Mouse (Mus musculus) CH12.LX (cell line): ENCODE measurements around the gene Cnr1.

Experiments
- CTCF ChIP-seq, 2 experiments: IDR thresholded peaks in 1 of 2; conservative IDR thresholded peaks in 1 of 2; 2 replicates each; pipeline ENCODE4 v1.5.1; 2011 to 2012; ENCODE audit warnings: low read depth in 2 of 2, low read length in 2 of 2, improper control_type of control experiment in 1 of 2, inconsistent platforms in 1 of 2, mild to moderate bottlenecking in 1 of 2, moderate library complexity in 1 of 2
- E2F4 ChIP-seq: IDR thresholded peaks from 2 replicates; pipeline ENCODE4 v1.6.1; 2011; ENCODE audit warnings: low read depth, low read length, improper control_type of control experiment; ENCODE audit not compliant: insufficient replicate concordance
- ELF1 ChIP-seq: IDR thresholded peaks from 2 replicates; pipeline ENCODE4 v1.6.1; 2014; ENCODE audit warnings: low read depth, mild to moderate bottlenecking, inconsistent platforms, low read length, improper control_type of control experiment
- JUND ChIP-seq: conservative IDR thresholded peaks from 2 replicates; pipeline ENCODE4 v1.6.1; 2011; ENCODE audit warnings: low read depth, low read length, improper control_type of control experiment
- MXI1 ChIP-seq: IDR thresholded peaks from 2 replicates; pipeline ENCODE4 v1.6.1; 2011; ENCODE audit warnings: mild to moderate bottlenecking, low read depth, low read length, improper control_type of control experiment
- MYC ChIP-seq: IDR thresholded peaks from 2 replicates; pipeline ENCODE4 v1.6.1; 2011; ENCODE audit warnings: low read depth, mild to moderate bottlenecking, improper control_type of control experiment, low read length
- RAD21 ChIP-seq: IDR thresholded peaks from 2 replicates; pipeline ENCODE4 v1.6.1; 2011; ENCODE audit warnings: low read depth, mild to moderate bottlenecking, low read length, improper control_type of control experiment, moderate library complexity
- USF1 ChIP-seq: IDR thresholded peaks from 2 replicates; pipeline ENCODE4 v1.6.1; 2014; ENCODE audit warnings: low read depth, mild to moderate bottlenecking, inconsistent platforms, low read length, improper control_type of control experiment

- TF ChIP-seq CTCF (conservative IDR thresholded peaks at IDR 0.05 in 1 of 2, IDR thresholded peaks at IDR 0.05 in 1 of 2; ENCODE audit: low read depth in 2 of 2, low read length in 2 of 2) (no peak), MYC (no peak), E2F4 (no peak), USF1 (no peak), RAD21 (no peak), MXI1 (no peak), JUND (no peak), ELF1 (no peak)
These were observed 3.3 kb downstream of the Cnr1 start for GRCm38 (mm10) chr4:33927644-33928043.
